Mouse (Mus musculus) spleen, adult 2 months (tissue): ENCODE measurements around the gene Cpne2.

Source experiments
- CTCF ChIP-seq: fragments of 200-500 bp; IDR thresholded peaks from 2 replicates; pipeline ENCODE4 v1.5.1; 2011; ENCODE audit warnings: mild to moderate bottlenecking, inconsistent platforms; ENCODE audit not compliant: insufficient read depth, insufficient read length, insufficient replicate concordance; ENCODE audit errors: extremely low read depth
- POLR2A ChIP-seq: fragments of 200-500 bp; IDR thresholded peaks from 2 replicates; pipeline ENCODE4 v1.6.1; 2011; ENCODE audit warnings: low read depth, low read length, inconsistent platforms

GRCm38 (mm10) chr8:94489809-94490483, 42.8 kb upstream of the Cpne2 start:
- no peak for TF ChIP-seq CTCF
- TF ChIP-seq POLR2A, result no peak
